Mouse (Mus musculus): ENCODE results near the gene Fam155a. TPM values are rescaled to one million over a fixed set of nuclear protein-coding genes. Genes with fewer than 3 reads are reported as not detected.
"Not testable (repeated sequence)": the region's sequence is repeated elsewhere in the genome, so short reads cannot be mapped to it uniquely, and the experiment has no call there.

The Fam155a gene
- polyA plus RNA-seq, 1 experiment from 2014 or later: 6.6 TPM

DNA sequence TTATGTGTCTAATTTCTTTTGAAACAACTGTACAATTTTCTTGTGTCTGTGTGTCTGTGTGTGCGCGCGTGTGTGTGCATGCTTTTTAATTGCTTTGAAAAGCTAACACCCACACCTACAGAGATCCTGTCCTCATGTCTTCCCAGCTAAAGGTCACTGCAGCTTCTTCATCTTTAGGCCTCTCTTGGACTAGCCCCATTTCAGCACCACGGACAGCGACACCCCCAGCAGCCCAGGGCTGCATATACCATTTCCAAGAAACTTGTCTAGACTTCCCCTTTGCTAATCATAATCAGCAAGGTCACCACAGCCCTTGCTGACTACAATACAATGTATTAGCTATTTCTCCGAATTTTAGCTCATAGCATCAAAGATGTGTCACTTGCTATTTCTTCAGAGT lies 1.9 kb downstream of the Fam155a start:
- no peaks in the 10 kb centered on the region for H3K36me3 ChIP-seq (ENCODE audit: control insufficient read depth, insufficient read depth, low read length)
- H3K4me3 ChIP-seq (ENCODE audit: low read depth, low read length): peak overlapping the region; percentile 13
- H3K27me3 ChIP-seq (ENCODE audit: control insufficient read depth, insufficient read depth, low read length): peaks cover 14% of the 10 kb centered on the region; the same call in 1 of the 2 replicates
- no peaks in the 10 kb centered on the region for H3K4me1 ChIP-seq (ENCODE audit: control insufficient read depth, insufficient read depth, low read length)
- ATAC-seq (ENCODE audit: insufficient read depth, low FRiP score, low TSS enrichment): no peak
- H3K9ac ChIP-seq (ENCODE audit: low read length): no peak overlapping the region
- DNase-seq (ENCODE audit: low spot score): peak; percentile 73
- peak overlapping the region; percentile 86 for H3K4me2 ChIP-seq (ENCODE audit: low read depth)
- H3K27ac ChIP-seq (ENCODE audit: low read depth, low read length): no peak overlapping the region
- 43% methylated on average over 6 of the region's 6 CpGs for WGBS
- H3K9me3 ChIP-seq (ENCODE audit: control insufficient read depth, low read length): no peaks in the 10 kb centered on the region

DNA sequence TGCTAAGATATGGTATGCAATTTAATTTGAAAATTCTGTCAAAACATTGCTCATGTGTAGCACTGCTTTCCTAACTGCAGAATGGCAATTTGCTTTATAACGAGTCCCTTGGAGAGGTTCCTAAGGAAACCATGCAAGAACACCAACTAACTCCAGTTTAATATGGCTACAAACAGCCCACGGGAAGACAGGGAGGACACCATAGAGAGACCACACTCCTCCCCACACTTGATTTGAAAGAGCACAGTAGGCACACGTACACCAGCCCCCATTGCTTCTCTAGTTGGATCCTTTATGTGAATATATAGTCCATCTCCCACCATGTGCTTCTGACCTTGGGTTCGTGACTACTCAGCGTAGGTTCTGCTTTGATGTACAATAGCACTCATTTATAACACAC lies 35.8 kb downstream of the Fam155a start:
- no peaks in the 10 kb centered on the region for H3K27me3 ChIP-seq (ENCODE audit: control insufficient read depth, insufficient read depth, low read length)
- no peak overlapping the region for H3K27ac ChIP-seq (ENCODE audit: low read depth, low read length)
- ATAC-seq (ENCODE audit: insufficient read depth, low FRiP score, low TSS enrichment): no peak
- no peak overlapping the region for H3K4me3 ChIP-seq (ENCODE audit: low read depth, low read length)
- 82% methylated on average over 5 of the region's 5 CpGs for WGBS
- no peaks in the 10 kb centered on the region for H3K4me1 ChIP-seq (ENCODE audit: control insufficient read depth, insufficient read depth, low read length)
- no peak for DNase-seq (ENCODE audit: low spot score)
- H3K4me2 ChIP-seq (ENCODE audit: low read depth): no peak overlapping the region
- no peak overlapping the region for H3K9ac ChIP-seq (ENCODE audit: low read length)
- no peaks in the 10 kb centered on the region for H3K36me3 ChIP-seq (ENCODE audit: control insufficient read depth, insufficient read depth, low read length)
- H3K9me3 ChIP-seq (ENCODE audit: control insufficient read depth, low read length): no peaks in the 10 kb centered on the region

DNA sequence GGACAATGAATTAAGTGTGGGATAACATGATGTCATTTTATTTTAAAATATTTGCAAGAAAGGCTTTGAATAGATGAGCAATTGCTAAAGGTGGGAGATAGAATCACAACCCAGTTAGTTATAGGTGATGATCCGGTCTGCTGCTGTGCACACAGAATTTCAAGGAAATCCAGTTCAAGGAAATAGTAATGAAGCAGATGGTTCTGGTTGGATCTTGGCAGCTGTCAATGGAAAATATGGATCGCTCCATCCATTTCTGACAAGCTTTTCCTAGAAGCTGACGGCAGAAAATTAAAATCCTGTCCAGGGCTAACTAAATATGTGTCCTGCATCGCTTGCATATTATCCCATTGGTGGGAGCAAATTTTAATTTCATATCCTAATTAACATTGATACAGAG lies 61.2 kb downstream of the Fam155a start:
- no peak overlapping the region for H3K4me2 ChIP-seq (ENCODE audit: low read depth)
- no peak overlapping the region for H3K4me3 ChIP-seq (ENCODE audit: low read depth, low read length)
- H3K9ac ChIP-seq (ENCODE audit: low read length): no peak overlapping the region
- no peak for DNase-seq (ENCODE audit: low spot score)
- ATAC-seq (ENCODE audit: insufficient read depth, low FRiP score, low TSS enrichment): no peak
- no peak overlapping the region for H3K27ac ChIP-seq (ENCODE audit: low read depth, low read length)
- H3K27me3 ChIP-seq (ENCODE audit: control insufficient read depth, insufficient read depth, low read length): no peaks in the 10 kb centered on the region
- H3K36me3 ChIP-seq (ENCODE audit: control insufficient read depth, insufficient read depth, low read length): no peaks in the 10 kb centered on the region
- WGBS: 91% methylated on average over 4 of the region's 4 CpGs
- H3K9me3 ChIP-seq (ENCODE audit: control insufficient read depth, low read length): no peaks in the 10 kb centered on the region
- no peaks in the 10 kb centered on the region for H3K4me1 ChIP-seq (ENCODE audit: control insufficient read depth, insufficient read depth, low read length)

DNA sequence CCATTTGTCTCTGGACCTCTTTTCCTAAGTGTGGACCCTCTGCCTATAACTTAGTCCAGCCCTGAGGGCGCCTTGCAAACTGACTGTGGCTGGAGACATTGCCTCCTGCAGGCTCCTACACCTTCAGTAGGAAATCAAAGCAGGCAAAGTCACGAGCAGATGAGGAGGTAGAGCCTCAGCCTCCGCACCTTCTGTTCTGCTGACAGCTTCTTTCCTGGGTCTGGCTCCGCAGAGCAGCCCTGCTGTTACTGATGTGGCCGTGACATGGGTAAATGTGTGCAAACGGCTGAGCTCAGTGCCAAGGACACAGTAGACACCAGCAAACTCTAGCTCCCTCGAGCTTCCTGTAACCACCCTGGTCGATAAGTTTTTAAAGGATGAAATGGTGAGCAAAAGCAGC lies 63.5 kb downstream of the Fam155a start:
- Histone ChIP-seq H3K4me2 (ENCODE audit: low read depth) (no peak overlapping the region), H3K27me3 (ENCODE audit: control insufficient read depth, insufficient read depth, low read length) (no peaks in the 10 kb centered on the region), H3K27ac (ENCODE audit: low read depth, low read length) (no peak overlapping the region), H3K36me3 (ENCODE audit: control insufficient read depth, insufficient read depth, low read length) (no peaks in the 10 kb centered on the region), H3K9me3 (ENCODE audit: control insufficient read depth, low read length) (no peaks in the 10 kb centered on the region), H3K4me3 (ENCODE audit: low read depth, low read length) (no peak overlapping the region), H3K9ac (ENCODE audit: low read length) (no peak overlapping the region), H3K4me1 (ENCODE audit: control insufficient read depth, insufficient read depth, low read length) (no peaks in the 10 kb centered on the region)
- DNase-seq (ENCODE audit: low spot score) (no peak), ATAC-seq (ENCODE audit: insufficient read depth, low FRiP score, low TSS enrichment) (no peak)
- WGBS: 80% methylated on average over 8 of the region's 8 CpGs

DNA sequence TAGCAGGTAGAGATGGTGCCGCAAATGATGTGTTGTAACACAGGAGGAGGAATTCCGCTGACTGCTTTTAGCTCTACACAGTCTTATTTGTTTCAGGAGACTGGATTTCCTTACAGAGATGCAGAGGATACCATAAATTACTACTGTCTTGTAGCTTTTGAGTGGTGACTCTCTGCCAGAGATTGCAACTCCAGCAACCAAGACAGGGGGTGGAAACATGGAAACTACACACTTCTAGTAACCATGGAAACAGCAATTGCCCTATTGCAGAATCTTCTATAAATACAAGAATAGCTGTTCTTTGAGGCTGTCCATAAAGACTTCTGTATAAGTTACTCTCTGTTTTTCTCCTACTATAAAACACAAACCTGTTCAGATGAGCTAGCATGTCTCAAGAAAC lies 76.2 kb downstream of the Fam155a start:
- H3K36me3 ChIP-seq (ENCODE audit: control insufficient read depth, insufficient read depth, low read length): no peaks in the 10 kb centered on the region
- WGBS: 74% methylated on average over 2 of the region's 2 CpGs
- no peaks in the 10 kb centered on the region for H3K4me1 ChIP-seq (ENCODE audit: control insufficient read depth, insufficient read depth, low read length)
- no peak overlapping the region for H3K27ac ChIP-seq (ENCODE audit: low read depth, low read length)
- no peak for ATAC-seq (ENCODE audit: insufficient read depth, low FRiP score, low TSS enrichment)
- DNase-seq (ENCODE audit: low spot score): no peak
- no peak overlapping the region for H3K9ac ChIP-seq (ENCODE audit: low read length)
- no peaks in the 10 kb centered on the region for H3K27me3 ChIP-seq (ENCODE audit: control insufficient read depth, insufficient read depth, low read length)
- no peaks in the 10 kb centered on the region for H3K9me3 ChIP-seq (ENCODE audit: control insufficient read depth, low read length)
- no peak overlapping the region for H3K4me2 ChIP-seq (ENCODE audit: low read depth)
- no peak overlapping the region for H3K4me3 ChIP-seq (ENCODE audit: low read depth, low read length)

DNA sequence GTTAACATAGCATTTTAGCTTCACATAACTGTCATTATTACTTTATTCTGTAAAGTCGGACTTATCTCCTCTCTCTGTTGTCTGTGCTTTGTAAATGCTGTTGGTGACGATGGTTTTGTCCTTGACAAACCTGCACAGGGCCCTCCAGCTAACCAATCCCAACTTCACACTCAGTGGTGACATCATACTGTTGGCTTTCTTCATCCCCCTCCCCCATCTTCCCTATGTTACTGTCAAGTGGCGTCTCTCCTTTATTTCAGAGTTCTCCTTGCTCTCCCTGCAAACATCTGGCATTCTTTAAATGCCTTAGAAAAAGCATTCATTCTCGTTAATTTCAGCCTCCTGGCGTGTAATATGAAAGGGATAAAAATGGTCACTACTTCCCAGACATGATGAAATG lies 78.6 kb downstream of the Fam155a start:
- Histone ChIP-seq H3K27ac (ENCODE audit: low read depth, low read length) (no peak overlapping the region), H3K4me2 (ENCODE audit: low read depth) (no peak overlapping the region), H3K9me3 (ENCODE audit: control insufficient read depth, low read length) (no peaks in the 10 kb centered on the region), H3K27me3 (ENCODE audit: control insufficient read depth, insufficient read depth, low read length) (no peaks in the 10 kb centered on the region), H3K36me3 (ENCODE audit: control insufficient read depth, insufficient read depth, low read length) (no peaks in the 10 kb centered on the region), H3K9ac (ENCODE audit: low read length) (no peak overlapping the region), H3K4me3 (ENCODE audit: low read depth, low read length) (no peak overlapping the region), H3K4me1 (ENCODE audit: control insufficient read depth, insufficient read depth, low read length) (no peaks in the 10 kb centered on the region)
- WGBS: 64% methylated on average over 5 of the region's 5 CpGs
- DNase-seq (ENCODE audit: low spot score) (no peak), ATAC-seq (ENCODE audit: insufficient read depth, low FRiP score, low TSS enrichment) (no peak)

DNA sequence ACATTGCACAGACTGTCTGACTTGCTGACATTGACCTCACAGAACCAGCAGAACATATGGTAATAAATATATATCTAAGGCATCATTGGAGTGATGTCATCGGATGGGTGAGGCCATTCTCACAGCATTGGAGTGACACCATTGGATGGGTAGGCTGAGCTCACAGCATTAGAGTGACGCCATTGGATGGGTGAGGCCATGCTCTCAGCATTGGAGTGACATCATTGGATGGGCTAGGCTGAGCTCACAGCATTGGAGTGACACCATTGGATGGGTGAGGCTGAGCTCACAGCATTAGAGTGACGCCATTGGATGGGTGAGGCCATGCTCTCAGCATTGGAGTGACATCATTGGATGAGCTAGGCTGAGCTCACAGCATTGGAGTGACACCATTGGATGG lies 110.9 kb downstream of the Fam155a start:
- ATAC-seq (ENCODE audit: insufficient read depth, low FRiP score, low TSS enrichment); H3K4me2 ChIP-seq (ENCODE audit: low read depth): not testable (repeated sequence)
- 86% methylated on average over 3 of the region's 3 CpGs for WGBS

DNA sequence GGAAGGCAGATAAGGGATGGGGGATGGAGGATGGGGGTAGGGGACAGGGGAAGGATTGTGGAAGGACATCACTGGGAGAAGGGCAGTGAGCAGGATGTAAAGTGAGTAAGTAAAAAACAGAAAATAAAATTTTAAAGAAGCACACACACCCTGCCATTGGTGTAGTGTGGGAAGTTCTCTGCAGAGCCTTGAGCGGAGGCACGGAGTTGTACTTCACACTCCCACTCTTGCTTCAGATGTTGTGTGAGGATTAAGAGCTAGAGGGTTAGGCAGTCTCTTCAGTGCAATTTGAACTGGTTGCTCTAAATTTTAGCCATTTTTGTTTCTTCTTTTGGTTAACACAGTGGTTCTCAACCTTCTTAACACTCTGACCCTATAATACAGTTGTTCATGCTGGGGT lies 114.1 kb downstream of the Fam155a start:
- no peaks in the 10 kb centered on the region for H3K27me3 ChIP-seq (ENCODE audit: control insufficient read depth, insufficient read depth, low read length)
- H3K4me2 ChIP-seq (ENCODE audit: low read depth): no peak overlapping the region
- 97% methylated on average over 2 of the region's 2 CpGs for WGBS
- DNase-seq (ENCODE audit: low spot score) (no peak), ATAC-seq (ENCODE audit: insufficient read depth, low FRiP score, low TSS enrichment) (no peak)
- no peaks in the 10 kb centered on the region for H3K9me3 ChIP-seq (ENCODE audit: control insufficient read depth, low read length)
- H3K4me1 ChIP-seq (ENCODE audit: control insufficient read depth, insufficient read depth, low read length): no peaks in the 10 kb centered on the region
- H3K4me3 ChIP-seq (ENCODE audit: low read depth, low read length): no peak overlapping the region
- H3K36me3 ChIP-seq (ENCODE audit: control insufficient read depth, insufficient read depth, low read length): no peaks in the 10 kb centered on the region
- H3K27ac ChIP-seq (ENCODE audit: low read depth, low read length): no peak overlapping the region
- no peak overlapping the region for H3K9ac ChIP-seq (ENCODE audit: low read length)

More for the DNA sequence above, 110.9 kb downstream of the Fam155a start:
- H3K9ac ChIP-seq (ENCODE audit: low read length); H3K4me3 ChIP-seq (ENCODE audit: low read depth, low read length); H3K36me3 ChIP-seq (ENCODE audit: control insufficient read depth, insufficient read depth, low read length); DNase-seq (ENCODE audit: low spot score); H3K9me3 ChIP-seq (ENCODE audit: control insufficient read depth, low read length); H3K4me1 ChIP-seq (ENCODE audit: control insufficient read depth, insufficient read depth, low read length); H3K27me3 ChIP-seq (ENCODE audit: control insufficient read depth, insufficient read depth, low read length); H3K27ac ChIP-seq (ENCODE audit: low read depth, low read length): not testable (repeated sequence)

DNA sequence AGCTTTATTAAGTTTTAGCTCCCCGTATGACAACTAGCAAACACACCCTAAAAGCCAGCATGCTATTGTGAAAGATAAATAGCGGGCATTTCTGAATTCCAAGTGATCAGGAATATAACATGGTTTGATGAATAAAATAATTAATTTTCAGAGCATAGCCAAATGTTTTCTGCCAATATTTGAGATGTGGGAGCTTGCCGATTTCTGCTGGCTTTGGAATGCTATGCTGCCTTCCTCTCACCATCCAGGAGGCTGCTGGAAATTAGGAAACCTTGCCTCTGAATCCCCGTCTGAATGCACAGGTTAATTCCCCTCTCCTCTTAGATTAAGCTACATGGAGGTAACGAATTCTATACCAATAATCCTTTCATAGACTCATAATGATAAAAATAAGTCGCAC lies 116.1 kb downstream of the Fam155a start:
- Histone ChIP-seq H3K9ac (ENCODE audit: low read length) (no peak overlapping the region), H3K9me3 (ENCODE audit: control insufficient read depth, low read length) (no peaks in the 10 kb centered on the region), H3K27me3 (ENCODE audit: control insufficient read depth, insufficient read depth, low read length) (no peaks in the 10 kb centered on the region), H3K4me1 (ENCODE audit: control insufficient read depth, insufficient read depth, low read length) (no peaks in the 10 kb centered on the region), H3K4me2 (ENCODE audit: low read depth) (no peak overlapping the region), H3K4me3 (ENCODE audit: low read depth, low read length) (no peak overlapping the region), H3K27ac (ENCODE audit: low read depth, low read length) (no peak overlapping the region), H3K36me3 (ENCODE audit: control insufficient read depth, insufficient read depth, low read length) (no peaks in the 10 kb centered on the region)
- no peak for DNase-seq (ENCODE audit: low spot score)
- 86% methylated on average over 6 of the region's 6 CpGs for WGBS
- ATAC-seq (ENCODE audit: insufficient read depth, low FRiP score, low TSS enrichment): no peak

Measured in neural tube, embryonic 11.5 days (tissue).